Mouse (Mus musculus) activated CD4-positive, CD25-positive, alpha-beta regulatory T cell, adult 9 weeks (primary cell): Measurements from ENCODE around the gene Defa23. TPM values are rescaled to one million over a fixed set of nuclear protein-coding genes. Genes with fewer than 3 reads are reported as not detected.

Experiments
- polyA plus RNA-seq: library from polyadenylated mRNA; unstranded; fragments of 100-300 nt; shearing (Covaris generic); gene quantifications from one replicate; pipeline ENCODE4 v1.2.1, GENCODE M21; 2017

Defa23 gene
- not detected for polyA plus RNA-seq

GRCm38 (mm10) chr8:21054747-21055146 is at the start of gene Defa23:
Gene Defa23, plus strand, starts transcription at chr8:21055047.

GRCm38 (mm10) chr8:21025245-21025644 is 29.6 kb upstream of the Defa23 start, which contains the start of gene Defa21:
Gene Defa21, plus strand, starts transcription at chr8:21025545.

GRCm38 (mm10) chr8:21064738-21065137 is 9.9 kb downstream of the Defa23 start, which contains the start of gene Defa35:
Gene Defa35, plus strand, starts transcription at chr8:21065038.

GRCm38 (mm10) chr8:21084142-21084541 is 29.3 kb downstream of the Defa23 start, which contains the start of gene Defa25:
Gene Defa25, plus strand, starts transcription at chr8:21084442.

GRCm38 (mm10) chr8:21095950-21096349 is 41.1 kb downstream of the Defa23 start, which contains the start of gene Gm14851:
Gene Gm14851, minus strand, starts transcription at chr8:21096050.

Other genes starting within 250 kb of the Defa23 start
- not detected for gene Defb33, start 162.4 kb upstream of the Defa23 start, polyA plus RNA-seq
- gene Gm15056, start 152.4 kb upstream of the Defa23 start, polyA plus RNA-seq: not detected
- not detected for gene Gm6040, start 133.0 kb upstream of the Defa23 start, polyA plus RNA-seq
- gene AY761185, start 110.3 kb upstream of the Defa23 start, polyA plus RNA-seq: not detected
- gene Defa21, start 29.5 kb upstream of the Defa23 start, polyA plus RNA-seq: not detected
- not detected for gene Defa35, start 10.0 kb downstream of the Defa23 start, polyA plus RNA-seq
- not detected for gene Defa25, start 29.4 kb downstream of the Defa23 start, polyA plus RNA-seq
- gene Gm14851, start 41.0 kb downstream of the Defa23 start, polyA plus RNA-seq: not detected
- gene Defa30, start 79.6 kb downstream of the Defa23 start, polyA plus RNA-seq: not detected
- not detected for gene Defa22, start 107.2 kb downstream of the Defa23 start, polyA plus RNA-seq
- gene Defa31, start 136.6 kb downstream of the Defa23 start, polyA plus RNA-seq: not detected
- not detected for gene Gm15293, start 146.5 kb downstream of the Defa23 start, polyA plus RNA-seq
- not detected for gene Gm15292, start 194.7 kb downstream of the Defa23 start, polyA plus RNA-seq